Mouse (Mus musculus) adrenal gland, postnatal 36 days (tissue): ENCODE results near the gene Pdlim1. TPM values are rescaled to one million over a fixed set of nuclear protein-coding genes. Genes with fewer than 3 reads are reported as not detected.
A peak's percentile ranks its signal among the peaks of the same experiment; 100 is the strongest.

Experiments
- DNase-seq, 2 experiments: peaks; one replicate each; pipeline ENCODE4 v3.0.0; 2021; ENCODE audit warnings: mixed read lengths in 1 of 2
- long read RNA-seq, 2 experiments: library from polyadenylated mRNA; stranded (forward); transcript quantifications; one replicate each; pipeline ENCODE4 v2.0.0; 2021; ENCODE audit warnings: borderline sequencing depth in 2 of 2
- total RNA-seq, 2 experiments: library from RNA; stranded (reverse); gene quantifications; 2 replicates each; pipeline ENCODE4 v1.2.3; 2021

Pdlim1 gene
- total RNA-seq = 10 to 100 TPM; 14.8 to 22.5 TPM
- long read RNA-seq, experiment 1, transcript Pdlim1-201 (7 exons, 2,571 nt) = major isoform, 10 of 12 reads
- long read RNA-seq, experiment 1, partial matches to known transcripts = 2 of 12 reads
- long read RNA-seq, experiment 1, other reads (novel, unspliced or antisense) = 0 of 12 reads
- long read RNA-seq, experiment 2, transcript Pdlim1-201 (7 exons, 2,571 nt) = major isoform, 5 of 5 reads
- long read RNA-seq, experiment 2, partial matches to known transcripts = 0 of 5 reads
- long read RNA-seq, experiment 2, other reads (novel, unspliced or antisense) = 0 of 5 reads

DNA sequence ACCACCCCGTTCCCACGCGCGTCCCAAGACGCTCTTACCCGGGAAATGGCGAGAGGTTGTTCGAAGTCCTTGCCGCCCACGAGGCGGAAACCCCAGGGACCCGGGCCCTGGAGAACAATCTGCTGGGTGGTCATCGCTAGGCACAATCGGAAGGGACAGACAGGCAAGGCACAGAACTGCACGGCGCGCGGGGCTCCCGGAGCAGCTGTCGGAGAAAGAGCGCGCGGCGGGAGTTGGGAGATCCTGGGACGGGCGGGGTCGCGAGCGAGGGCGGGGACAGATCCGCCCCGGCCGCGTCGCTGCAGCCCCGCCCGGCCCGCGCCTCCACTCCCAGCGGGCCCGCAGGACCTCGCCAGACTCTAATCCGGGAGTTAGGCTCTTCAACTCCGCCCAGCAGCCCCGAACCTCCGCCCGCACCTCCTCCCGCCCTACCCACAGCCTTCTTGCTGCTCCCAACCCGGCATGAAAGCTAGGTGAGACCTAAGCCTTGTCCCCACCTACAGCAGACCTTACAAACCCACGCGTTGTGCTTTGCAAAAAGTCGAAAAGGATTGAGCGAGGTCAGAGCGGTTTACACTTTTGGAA is at the start of gene Pdlim1:
Gene Pdlim1, minus strand, starts transcription at position 535 of the 585 bp plus-strand sequence.
- peak; percentile 78 to 80 for DNase-seq

DNA sequence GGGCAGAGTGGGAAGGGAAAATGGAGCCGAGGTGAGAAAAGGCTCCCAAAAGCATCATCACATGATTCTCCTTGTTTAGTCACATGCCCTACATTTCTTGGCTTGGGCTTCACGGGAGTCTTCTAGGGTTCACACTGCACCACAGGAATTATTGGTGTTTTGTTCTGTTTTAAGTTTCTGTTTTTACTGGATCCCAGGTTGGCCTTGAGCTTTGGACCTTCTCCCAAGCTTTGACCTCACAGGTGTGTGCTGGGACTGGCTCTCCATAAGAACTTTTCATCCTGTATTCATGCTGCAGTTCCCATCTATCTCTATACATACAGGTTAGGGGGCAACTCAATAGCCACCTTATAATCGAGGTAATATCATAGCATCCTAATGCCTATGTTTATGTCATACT is 47.6 kb upstream of the Pdlim1 start:
- DNase-seq = no peak

- DNase-seq = no peak
These were observed 46.9 kb upstream of the Pdlim1 start for GRCm38 (mm10) chr19:40318511-40318910.

DNA sequence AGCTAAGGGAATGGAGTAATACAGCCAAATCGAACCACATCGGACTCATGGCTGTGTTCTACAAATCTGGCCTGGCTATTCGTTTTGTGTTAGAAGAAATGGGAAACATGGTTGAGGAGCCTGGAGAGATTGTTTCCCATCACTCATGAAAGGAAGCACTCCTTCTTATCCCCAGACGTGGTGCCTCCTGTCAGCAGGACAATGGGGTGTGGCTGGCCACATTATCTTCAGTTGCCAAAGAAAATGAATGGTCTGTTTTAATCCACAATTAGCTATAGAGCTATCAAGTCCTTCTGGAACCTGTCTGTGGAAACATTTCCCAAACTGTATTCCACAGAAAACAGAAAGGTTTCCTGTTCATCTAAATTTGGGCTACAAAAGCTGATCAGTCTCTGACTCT is 45.4 kb upstream of the Pdlim1 start:
- no peak for DNase-seq

DNA sequence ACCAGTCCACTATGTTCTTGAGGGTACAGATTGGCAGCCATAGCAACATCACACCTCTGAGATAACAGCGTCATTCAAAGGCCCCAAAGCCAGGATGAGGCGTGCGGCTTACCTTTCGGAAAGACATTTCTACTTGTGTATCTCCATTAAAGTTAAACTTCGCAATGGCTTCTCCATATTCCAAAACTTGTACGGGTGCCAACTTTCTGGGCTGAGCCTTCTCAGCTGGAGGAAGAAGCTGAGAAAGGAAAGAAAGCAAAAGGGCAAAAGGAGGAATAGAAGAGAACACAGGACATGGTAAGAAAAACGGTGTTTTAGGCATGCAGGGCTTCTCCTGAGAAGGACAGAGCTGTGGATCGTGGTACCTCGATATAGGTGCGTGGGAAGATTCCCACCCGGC is 42.6 kb upstream of the Pdlim1 start:
- no peak for DNase-seq

GRCm38 (mm10) chr19:40311631-40312030 is 40.0 kb upstream of the Pdlim1 start:
- no peak for DNase-seq

GRCm38 (mm10) chr19:40310410-40311130 is 38.9 kb upstream of the Pdlim1 start:
- no peak for DNase-seq

DNA sequence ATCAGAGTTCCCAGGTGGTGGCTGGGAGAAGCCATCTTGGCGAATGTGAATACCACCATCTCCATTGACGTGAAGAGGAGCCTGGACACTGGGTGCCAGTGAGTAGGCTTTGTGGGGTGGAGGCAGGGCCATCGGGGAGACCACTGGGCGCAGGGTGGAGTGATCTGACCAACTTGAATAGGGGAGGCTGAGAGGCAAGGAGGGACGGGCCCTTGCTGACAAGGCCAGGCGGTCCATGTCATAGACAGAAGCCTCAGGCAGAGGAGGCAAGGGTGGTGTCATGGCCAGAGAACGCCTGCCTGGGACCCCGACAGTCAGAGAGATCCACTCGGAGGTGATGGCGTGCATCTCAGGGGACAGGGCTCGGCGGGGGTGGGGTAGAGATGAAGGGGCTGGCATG is 38.3 kb upstream of the Pdlim1 start:
- no peak for DNase-seq

- no peak for DNase-seq
These were observed 35.9 kb upstream of the Pdlim1 start for GRCm38 (mm10) chr19:40307550-40307949.

DNA sequence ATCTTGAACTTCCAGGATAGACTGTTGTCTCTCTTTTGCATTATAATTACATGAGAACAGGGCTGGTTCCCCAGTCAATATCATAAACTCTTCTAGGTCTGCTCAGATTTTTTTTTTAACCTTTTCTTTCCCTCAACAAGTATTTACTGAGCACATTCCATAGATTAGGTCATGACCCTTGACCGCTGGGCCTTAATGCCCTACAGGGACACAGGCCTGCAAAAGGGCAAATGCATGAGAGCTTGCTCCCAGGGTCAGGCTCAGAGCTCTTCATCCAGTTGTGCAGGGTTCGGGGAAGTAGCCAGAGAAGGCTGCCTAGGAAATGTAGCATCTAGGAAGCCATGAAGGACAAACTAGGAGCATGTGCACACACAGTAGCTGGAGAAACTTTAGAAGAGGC is 35.0 kb upstream of the Pdlim1 start:
- DNase-seq = no peak

GRCm38 (mm10) chr19:40305456-40305855 is 33.8 kb upstream of the Pdlim1 start:
- DNase-seq = no peak

GRCm38 (mm10) chr19:40302916-40303315 is 31.3 kb upstream of the Pdlim1 start:
- DNase-seq = no peak

- no peak for DNase-seq
These were observed 30.8 kb upstream of the Pdlim1 start for GRCm38 (mm10) chr19:40302477-40302876.

DNA sequence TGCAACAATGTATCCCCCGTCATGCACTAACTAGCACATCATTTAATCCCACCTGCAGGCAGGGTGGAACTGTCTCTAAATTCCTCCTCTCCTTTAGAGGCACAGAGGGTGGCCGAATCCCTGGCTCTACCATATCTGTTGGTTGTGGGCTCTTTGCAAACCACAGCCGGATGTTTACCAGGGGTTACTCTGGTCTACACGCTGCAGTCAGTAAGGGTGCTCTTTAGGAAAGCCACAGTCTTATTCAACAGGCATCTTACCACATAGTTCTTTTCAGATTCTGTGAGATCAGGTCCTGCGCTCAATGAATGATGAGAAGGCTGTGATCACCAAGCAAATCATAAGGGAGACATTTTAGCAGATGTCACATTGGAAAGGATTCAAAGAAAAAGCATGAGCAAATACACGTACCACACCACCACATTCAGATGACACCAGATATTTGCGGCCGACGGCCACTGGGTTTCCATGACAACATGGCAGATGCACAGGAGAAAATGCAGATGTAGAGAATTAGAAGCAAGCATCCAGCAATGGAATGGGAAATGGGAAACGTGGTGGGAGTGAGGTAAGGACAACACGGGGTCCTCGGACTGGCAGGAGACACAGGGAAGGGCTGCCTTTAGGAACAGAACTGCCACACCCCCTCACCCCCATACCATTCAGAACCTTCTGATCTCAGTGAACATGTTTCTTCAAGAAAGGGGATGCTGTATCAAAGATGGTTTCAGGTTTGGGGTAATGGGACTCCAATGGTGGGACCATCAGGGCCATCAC is 28.5 kb upstream of the Pdlim1 start:
- no peak for DNase-seq

- DNase-seq = no peak
These were observed 27.5 kb upstream of the Pdlim1 start for GRCm38 (mm10) chr19:40299182-40299581.

GRCm38 (mm10) chr19:40298574-40298973 is 26.9 kb upstream of the Pdlim1 start:
- DNase-seq = no peak

DNA sequence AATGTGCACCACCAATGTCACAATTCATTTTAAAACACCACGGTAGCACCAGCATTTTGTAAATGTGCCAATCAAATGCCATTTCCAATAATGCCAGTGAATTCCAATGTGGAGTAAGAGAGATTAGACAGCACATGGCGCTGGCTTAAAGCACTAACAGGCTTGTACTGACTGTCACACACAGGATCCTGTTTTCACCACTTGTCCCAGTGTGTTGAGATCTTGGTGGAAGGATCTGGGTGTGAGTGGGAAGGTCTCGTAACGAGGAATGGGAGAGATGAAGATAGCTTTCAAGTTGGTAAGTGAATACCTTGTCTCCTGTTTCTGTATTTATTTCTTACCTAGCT is 26.1 kb upstream of the Pdlim1 start:
- no peak for DNase-seq

- DNase-seq = no peak
These were observed 25.6 kb upstream of the Pdlim1 start for GRCm38 (mm10) chr19:40297078-40297797.

DNA sequence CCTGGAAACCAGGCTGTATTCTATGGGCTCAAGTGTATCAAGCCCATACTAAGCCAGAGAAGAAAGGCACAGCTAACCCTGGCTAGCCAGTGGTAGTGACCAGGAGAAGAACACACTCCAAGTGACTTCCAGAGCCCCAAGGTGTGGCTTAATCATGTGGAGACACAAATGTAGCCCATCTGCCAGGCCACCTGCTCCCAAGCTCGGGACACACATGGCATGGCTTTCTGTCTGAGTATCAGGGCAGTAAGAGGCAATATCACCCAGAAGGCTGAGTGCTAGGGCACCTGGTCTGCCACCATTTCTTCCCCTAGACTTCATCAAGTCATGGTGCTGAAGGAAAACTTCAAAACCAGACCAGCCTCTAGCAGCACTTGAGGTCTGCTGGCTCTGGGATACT is 22.6 kb upstream of the Pdlim1 start:
- DNase-seq = no peak

- DNase-seq = no peak
These were observed 22.1 kb upstream of the Pdlim1 start for GRCm38 (mm10) chr19:40293791-40294190.

- DNase-seq = no peak
These were observed 18.6 kb upstream of the Pdlim1 start for GRCm38 (mm10) chr19:40290099-40290724.

DNA sequence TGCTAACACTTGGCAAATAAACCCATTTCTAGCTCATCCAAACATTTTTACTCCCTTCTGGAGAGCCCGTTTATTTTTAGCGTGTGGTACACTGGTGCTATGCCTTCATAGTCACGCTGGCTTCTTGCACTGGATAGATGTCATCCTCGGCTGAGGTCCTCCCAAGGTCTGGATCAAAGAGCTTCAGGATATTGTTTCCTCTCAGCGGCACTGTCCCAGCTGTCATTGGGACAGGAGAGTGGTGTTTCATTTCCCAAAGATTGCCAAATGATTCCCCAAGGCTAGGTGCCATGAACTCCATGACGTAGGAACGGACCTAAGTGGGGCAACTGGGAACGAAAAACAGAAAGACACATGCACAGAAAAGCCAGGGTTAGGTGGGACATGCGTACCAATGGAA is 16.8 kb upstream of the Pdlim1 start:
- DNase-seq = no peak
